19 mouse cellular contexts compared by ENCODE assay signal in genomic region chr11:11715963-11716691, GRCm38 (mm10). TPM values are rescaled to one million over a fixed set of nuclear protein-coding genes. Genes with fewer than 3 reads are reported as not detected.
DNase-seq lines count a peak whose midpoint lies in the region; ATAC-seq and TF ChIP-seq lines count a peak whose summit lies in the region.
"Had no signal": no experiment of that assay in that cellular context is flagged by ENCODE, and none has a peak within 500 bp of the region (broad histone marks: within the 10 kb centered on the region; RNA-seq: fewer than 3 reads in every experiment).

No protein-coding gene starts in this region.

- TF ChIP-seq CTCF in heart, postnatal 0 days (IDR thresholded peaks at IDR 0.05; ENCODE audit: low read depth) = no peak
- TF ChIP-seq CTCF in heart, adult 2 months (IDR thresholded peaks at IDR 0.05) = no peak

- no peak overlapping the region for H3K4me2 ChIP-seq in heart, postnatal 0 days (ENCODE audit: low read depth, low read length)
- H3K4me2 ChIP-seq: embryonic facial prominence, embryonic 15.5 days; hindbrain, embryonic 14.5 days; intestine, embryonic 15.5 days; limb, embryonic 13.5 days; neural tube, embryonic 13.5 days; stomach, embryonic 15.5 days had no signal

- no peaks in the 10 kb centered on the region for H3K27me3 ChIP-seq in heart, postnatal 0 days (ENCODE audit: control insufficient read depth, insufficient read depth, low read length)
- no peaks in the 10 kb centered on the region for H3K27me3 ChIP-seq in heart, adult 2 months (ENCODE audit: control insufficient read depth, insufficient read depth, low read length)
- H3K27me3 ChIP-seq: embryonic facial prominence, embryonic 15.5 days; intestine, embryonic 15.5 days; limb, embryonic 13.5 days; neural tube, embryonic 13.5 days; stomach, embryonic 15.5 days had no signal

- TF ChIP-seq EP300 in heart, postnatal 0 days (IDR thresholded peaks at IDR 0.05; ENCODE audit: low read depth) = no peak
- no peak for TF ChIP-seq EP300 in heart, adult 2 months (IDR thresholded peaks at IDR 0.05; ENCODE audit: insufficient read depth, low read depth, low read length)

- DNase-seq in heart, postnatal 0 days (ENCODE audit: low spot score) = no peak
- DNase-seq in heart, adult 2 months = no peak
- peak; percentile 52 for DNase-seq in thymus, postnatal 25 days
- no peak for DNase-seq in thymus, postnatal 0 days (ENCODE audit: low spot score)
- DNase-seq in layer of hippocampus, adult 8-10 months (ENCODE audit: low spot score in 2 of 2) = no peak
- no peak for DNase-seq in adrenal gland, adult 2 months
- DNase-seq in cerebellum, postnatal 10 days = no peak
- DNase-seq: embryo, embryonic 11 days; gastrocnemius, postnatal 36 days; lung, adult 2 months had no signal

- WGBS in heart, postnatal 0 days = 72% methylated on average over 7 of the region's 7 CpGs
- 71% methylated on average over 7 of the region's 7 CpGs for WGBS in heart, adult 2 months

- no peaks in the 10 kb centered on the region for H3K79me2 ChIP-seq in heart, adult 2 months (replicated peaks; ENCODE audit: control insufficient read depth, insufficient read depth, low read length)

- no peak overlapping the region for H3K4me3 ChIP-seq in heart, postnatal 0 days (ENCODE audit: low read depth, low read length)
- H3K4me3 ChIP-seq in heart, adult 2 months = no peak overlapping the region
- H3K4me3 ChIP-seq: embryonic facial prominence, embryonic 15.5 days; heart, embryonic 10.5 days; intestine, embryonic 15.5 days; limb, embryonic 13.5 days; neural tube, embryonic 13.5 days; stomach, embryonic 15.5 days had no signal

- no peaks in the 10 kb centered on the region for H3K9me3 ChIP-seq in heart, postnatal 0 days (replicated peaks; ENCODE audit: control insufficient read depth, low read length)
- H3K9me3 ChIP-seq: embryonic facial prominence, embryonic 15.5 days; heart, embryonic 10.5 days; intestine, embryonic 15.5 days; limb, embryonic 13.5 days; neural tube, embryonic 13.5 days; stomach, embryonic 15.5 days had no signal

- no peak overlapping the region for H3K9ac ChIP-seq in heart, postnatal 0 days (replicated peaks; ENCODE audit: low read depth, low read length)
- H3K9ac ChIP-seq in heart, adult 2 months (ENCODE audit: low read depth, low read length) = no peak overlapping the region
- H3K9ac ChIP-seq: embryonic facial prominence, embryonic 15.5 days; hindbrain, embryonic 14.5 days; intestine, embryonic 15.5 days; limb, embryonic 13.5 days; neural tube, embryonic 13.5 days; stomach, embryonic 15.5 days had no signal

- peak overlapping the region; percentile 25; the same call in 1 of the 2 replicates for H3K27ac ChIP-seq in heart, postnatal 0 days (ENCODE audit: low read depth)
- no peak overlapping the region for H3K27ac ChIP-seq in heart, adult 2 months
- H3K27ac ChIP-seq: embryonic facial prominence, embryonic 15.5 days; heart, embryonic 10.5 days; hindbrain, embryonic 14.5 days; intestine, embryonic 15.5 days; limb, embryonic 13.5 days; neural tube, embryonic 13.5 days; stomach, embryonic 15.5 days had no signal

- ATAC-seq in heart, postnatal 0 days (ENCODE audit: insufficient read depth, low read depth) = no peak
- ATAC-seq in monocyte, adult 5-6 weeks (replicated peaks; ENCODE audit: insufficient number of reproducible peaks, low FRiP score, low TSS enrichment, poor library complexity, severe bottlenecking) = peak; percentile 61
- ATAC-seq: forebrain, embryonic 16.5 days; intestine, embryonic 15.5 days had no signal

- intact Hi-C loops in heart, adult 2 months (cut with DNase I) = no loop called here

- H3K4me1 ChIP-seq in heart, postnatal 0 days (ENCODE audit: control insufficient read depth, insufficient read depth) = no peaks in the 10 kb centered on the region
- H3K4me1 ChIP-seq in heart, adult 2 months (ENCODE audit: control insufficient read depth, insufficient read depth, low read length) = no peaks in the 10 kb centered on the region
- H3K4me1 ChIP-seq: embryonic facial prominence, embryonic 15.5 days; intestine, embryonic 15.5 days; limb, embryonic 13.5 days; neural tube, embryonic 13.5 days; stomach, embryonic 15.5 days had no signal

- H3K36me3 ChIP-seq in heart, postnatal 0 days (replicated peaks; ENCODE audit: control insufficient read depth, insufficient read depth, low read length) = no peaks in the 10 kb centered on the region
- no peaks in the 10 kb centered on the region for H3K36me3 ChIP-seq in heart, adult 2 months (ENCODE audit: control insufficient read depth, insufficient read depth, low read length)
- H3K36me3 ChIP-seq: embryonic facial prominence, embryonic 15.5 days; heart, embryonic 10.5 days; intestine, embryonic 15.5 days; limb, embryonic 13.5 days; neural tube, embryonic 13.5 days; stomach, embryonic 15.5 days had no signal

- TF ChIP-seq POLR2A in heart, adult 2 months (IDR thresholded peaks at IDR 0.05; ENCODE audit: insufficient read depth, low read depth, low read length) = no peak

RNA-seq across cellular contexts. Expression of gene Ikzf1, which starts 31.3 kb away (rescaled TPM):
- 1.0 and 12.9 TPM in 2 replicates for total RNA-seq in heart, postnatal 0 days (2014; rRNA removed; ENCODE audit: low replicate concordance)
- 0.19 and 0.21 TPM in 2 replicates for polyA plus RNA-seq in heart, postnatal 0 days (2015; fragmentation: Nextera tagmentation; extraction: Ambion mirVana)
- 1 to 10 TPM; 1.8 to 2.0 TPM for total RNA-seq in heart, adult 2 months (2021)
- 1.7 and 3.7 TPM in 2 replicates for polyA plus RNA-seq in heart, adult 2 months (2012; rRNA removed)
- polyA plus RNA-seq in thymus, postnatal 0 days (2015; fragmentation: Nextera tagmentation; extraction: Ambion mirVana) = 91.7 and 100 TPM in 2 replicates
- total RNA-seq in monocyte, adult 5-6 weeks (2017) = 137 to 339 TPM (median 177 TPM) in 3 replicates
- total RNA-seq in layer of hippocampus, adult 8-10 months (2022) = 10 to 100 TPM in 2 of 4 experiments, 1 to 10 TPM in 2; 1.5 to 10.9 (median 6.8) TPM
- total RNA-seq in adrenal gland, adult 2 months (2021) = 1 to 10 TPM; 2.0 to 3.0 TPM
- 11.0 and 11.5 TPM in 2 replicates for polyA plus RNA-seq in adrenal gland, adult 2 months (2012; rRNA removed)
